Mouse (Mus musculus) spleen, adult 10 weeks (tissue): Measurements from ENCODE around the gene B3galt2. TPM values are rescaled to one million over a fixed set of nuclear protein-coding genes. Genes with fewer than 3 reads are reported as not detected.

ENCODE experiments used
- polyA plus RNA-seq: library from polyadenylated mRNA; stranded (reverse); fragments of 350-450 nt; fragmentation: Illumina TruSeq; extraction: RNeasy Lipid Tissue Mini Kit (QIAGEN cat#74804); gene quantifications from one replicate; pipeline ENCODE4 v1.2.3, GENCODE M21; 2015; ENCODE audit warnings: low replicate concordance; ENCODE audit not compliant: insufficient read depth

The B3galt2 gene
- 0.29 TPM for polyA plus RNA-seq

DNA sequence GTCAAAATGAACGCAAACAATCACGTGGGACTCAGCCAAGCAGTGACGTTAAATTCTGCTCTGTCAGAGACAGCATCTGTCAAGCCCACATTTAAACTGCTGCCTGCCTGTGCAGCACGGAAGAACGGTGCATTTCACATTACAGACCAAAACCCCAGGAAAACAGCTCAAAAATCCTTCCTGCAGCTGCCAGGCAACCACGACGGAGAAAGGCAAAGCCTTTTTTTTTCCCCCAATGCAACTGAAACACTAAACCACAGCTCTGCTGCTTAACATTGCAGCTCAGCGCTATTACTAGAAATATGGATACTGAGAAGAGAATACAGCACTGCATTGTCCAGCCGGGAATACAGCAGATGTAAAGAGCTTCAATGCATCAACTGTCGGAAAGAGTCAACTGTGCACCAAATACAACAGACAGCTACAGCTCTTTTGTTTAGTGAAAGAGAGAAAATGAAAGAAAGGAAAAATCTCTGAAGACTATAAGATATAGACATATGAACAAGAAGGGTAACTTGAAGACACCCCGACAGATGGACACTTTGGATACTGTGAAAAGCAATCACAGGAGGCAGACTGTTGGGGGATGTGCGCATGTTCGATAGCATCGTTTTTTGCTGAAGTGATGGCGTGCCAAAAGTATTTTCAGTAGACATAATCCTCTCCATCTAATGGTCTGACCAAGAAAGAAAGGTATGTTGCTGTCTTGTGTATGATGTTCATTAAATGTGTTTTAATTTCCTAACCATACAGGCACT lies at the start of gene B3galt2:
B3galt2 (plus strand) TSS at position 15 of the 758 bp plus-strand sequence.

GRCm38 (mm10) chr1:143702741-143703262 lies 62.3 kb downstream of the B3galt2 start, which contains the start of gene Cdc73:
TSS of gene Cdc73 (minus strand) at chr1:143702893.

Other genes with a start within 250 kb of the B3galt2 start
- gene Cdc73, start 62.2 kb downstream of the B3galt2 start, polyA plus RNA-seq, result 63.2 TPM
- gene Glrx2, start 75.7 kb downstream of the B3galt2 start, polyA plus RNA-seq, result 57.6 TPM
- gene Trove2, start 136.4 kb downstream of the B3galt2 start, polyA plus RNA-seq, result 6.5 TPM
- 50.7 TPM for gene Uchl5, start 136.6 kb downstream of the B3galt2 start, polyA plus RNA-seq